Mouse (Mus musculus) hindbrain, postnatal 0 days (tissue): ENCODE results near the gene Sel1l. TPM values are rescaled to one million over a fixed set of nuclear protein-coding genes. Genes with fewer than 3 reads are reported as not detected.

ENCODE experiments used
- ATAC-seq: fragments of 200-750 bp; cut with Nextera tagmentation; 2 replicates; pipeline ENCODE4 v1.8.0; 2017; ENCODE audit warnings: mild to moderate bottlenecking, moderate TSS enrichment, moderate library complexity
- DNase-seq: peaks from one replicate; pipeline ENCODE4 v3.0.0-alpha.2; 2015; ENCODE audit warnings: low spot score
- H3K27ac ChIP-seq: fragments of 300-500 bp; sonication (generic); 2 replicates; pipeline ENCODE4 v1.5.1; 2014; ENCODE audit warnings: mild to moderate bottlenecking
- H3K27me3 ChIP-seq: fragments of 300-500 bp; sonication (generic); 2 replicates; pipeline ENCODE4 v1.6.1; 2014; ENCODE audit warnings: low read length, mixed read lengths; ENCODE audit not compliant: insufficient read depth
- H3K36me3 ChIP-seq: fragments of 300-500 bp; sonication (generic); 2 replicates; pipeline ENCODE4 v1.6.1; 2014; ENCODE audit warnings: low read length, mixed read lengths; ENCODE audit not compliant: insufficient read depth
- H3K4me1 ChIP-seq: fragments of 300-500 bp; sonication (generic); 2 replicates; pipeline ENCODE4 v1.6.1; 2014; ENCODE audit warnings: antibody characterized with exemption, low read length, mixed read lengths; ENCODE audit not compliant: insufficient read depth
- H3K4me2 ChIP-seq: fragments of 300-500 bp; sonication (generic); 2 replicates; pipeline ENCODE4 v1.6.1; 2014; ENCODE audit warnings: low read depth, mild to moderate bottlenecking, low read length, moderate library complexity, mixed read lengths
- H3K4me3 ChIP-seq: fragments of 300-500 bp; sonication (generic); 2 replicates; pipeline ENCODE4 v1.5.1; 2014; ENCODE audit warnings: low read length
- H3K9ac ChIP-seq: fragments of 300-500 bp; sonication (generic); replicated peaks from 2 replicates; pipeline ENCODE4 v1.6.1; 2014; ENCODE audit warnings: mild to moderate bottlenecking, low read length, moderate library complexity, mixed read lengths
- H3K9me3 ChIP-seq: fragments of 300-500 bp; sonication (generic); 2 replicates; pipeline ENCODE4 v1.6.1; 2016; ENCODE audit warnings: low read length, mixed read lengths
- CTCF ChIP-seq: IDR thresholded peaks from 2 replicates; pipeline ENCODE4 v1.5.1; 2016; ENCODE audit warnings: antibody characterized with exemption, control low read depth, low read depth
- WGBS: fragments of 180-500 bp; shearing (Covaris S2); extraction: QIAGEN DNeasy Blood & Tissue Kit; methylation state at CpG from one replicate; pipeline ENCODE4 v1.1.7; 2014; 5-methylcytosine and 5-hydroxymethylcytosine counted together
- polyA plus RNA-seq: library from polyadenylated mRNA; unstranded; fragments of >200 nt; fragmentation: Nextera tagmentation; extraction: Ambion mirVana; gene quantifications from 2 replicates; pipeline ENCODE4 v1.2.1, GENCODE M21; 2015
- total RNA-seq: library from RNA; depleted of rRNA; stranded (reverse); fragments of >200 nt; gene quantifications from 2 replicates; pipeline ENCODE4 v1.2.3, GENCODE M21; 2014

Sel1l gene
- total and polyA plus RNA-seq, 2 experiments from 2014 or later, result 53.6 to 88.7 TPM

DNA sequence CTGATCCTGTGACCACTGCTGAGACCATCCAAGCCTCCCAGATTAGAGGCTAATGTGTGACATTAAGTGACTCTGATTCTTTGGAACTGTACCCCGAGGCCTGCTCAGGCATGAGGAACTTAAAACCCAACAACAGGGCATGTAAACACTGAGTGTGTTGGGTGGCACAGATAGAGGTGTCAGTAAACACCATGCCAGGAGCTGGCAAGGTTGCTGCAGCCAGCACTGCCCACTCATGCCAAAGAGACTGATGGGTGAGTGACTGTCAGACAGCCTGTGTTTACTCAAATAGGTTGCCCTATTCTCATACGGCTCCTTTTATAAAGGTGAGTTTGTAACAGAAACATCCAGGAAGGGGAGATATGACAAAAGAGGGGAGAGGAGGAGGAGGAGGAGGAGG lies 80.1 kb downstream of the Sel1l start:
- Histone ChIP-seq H3K9ac (no peak overlapping the region), H3K27me3 (no peaks in the 10 kb centered on the region), H3K27ac (no peak overlapping the region), H3K36me3 (no peaks in the 10 kb centered on the region), H3K4me1 (peaks cover 13% of the 10 kb centered on the region), H3K4me2 (no peak overlapping the region), H3K9me3 (no peaks in the 10 kb centered on the region), H3K4me3 (no peak overlapping the region)
- 65% methylated on average over 2 of the region's 2 CpGs for WGBS
- DNase-seq, result no peak
- no peak for TF ChIP-seq CTCF
- no peak for ATAC-seq

DNA sequence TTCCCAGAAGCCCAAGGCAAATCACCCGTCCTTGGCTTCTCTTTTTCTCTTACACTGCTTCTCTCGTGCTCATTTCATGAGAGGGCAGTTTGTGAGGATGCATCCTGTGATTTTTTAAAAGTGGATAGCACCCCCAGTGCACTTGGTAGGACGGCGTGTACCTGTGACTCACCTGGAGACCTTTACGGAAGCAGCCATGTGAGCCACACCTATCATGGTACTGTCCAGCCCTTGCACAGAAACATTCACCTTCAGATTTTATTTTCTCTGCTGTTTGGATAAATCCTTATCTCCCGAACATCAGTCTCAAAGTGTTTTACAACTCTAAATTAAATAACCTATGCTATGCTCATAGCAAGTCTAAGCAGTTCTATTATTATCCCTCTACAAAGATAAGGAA lies 80.8 kb downstream of the Sel1l start:
- Histone ChIP-seq H3K4me3 (no peak overlapping the region), H3K27ac (no peak overlapping the region), H3K36me3 (no peaks in the 10 kb centered on the region), H3K4me1 (peaks cover 13% of the 10 kb centered on the region), H3K9ac (no peak overlapping the region), H3K9me3 (no peaks in the 10 kb centered on the region), H3K27me3 (no peaks in the 10 kb centered on the region), H3K4me2 (no peak overlapping the region)
- WGBS, result 94% methylated on average over 6 of the region's 6 CpGs
- TF ChIP-seq CTCF, result no peak
- no peak for DNase-seq
- ATAC-seq, result no peak

DNA sequence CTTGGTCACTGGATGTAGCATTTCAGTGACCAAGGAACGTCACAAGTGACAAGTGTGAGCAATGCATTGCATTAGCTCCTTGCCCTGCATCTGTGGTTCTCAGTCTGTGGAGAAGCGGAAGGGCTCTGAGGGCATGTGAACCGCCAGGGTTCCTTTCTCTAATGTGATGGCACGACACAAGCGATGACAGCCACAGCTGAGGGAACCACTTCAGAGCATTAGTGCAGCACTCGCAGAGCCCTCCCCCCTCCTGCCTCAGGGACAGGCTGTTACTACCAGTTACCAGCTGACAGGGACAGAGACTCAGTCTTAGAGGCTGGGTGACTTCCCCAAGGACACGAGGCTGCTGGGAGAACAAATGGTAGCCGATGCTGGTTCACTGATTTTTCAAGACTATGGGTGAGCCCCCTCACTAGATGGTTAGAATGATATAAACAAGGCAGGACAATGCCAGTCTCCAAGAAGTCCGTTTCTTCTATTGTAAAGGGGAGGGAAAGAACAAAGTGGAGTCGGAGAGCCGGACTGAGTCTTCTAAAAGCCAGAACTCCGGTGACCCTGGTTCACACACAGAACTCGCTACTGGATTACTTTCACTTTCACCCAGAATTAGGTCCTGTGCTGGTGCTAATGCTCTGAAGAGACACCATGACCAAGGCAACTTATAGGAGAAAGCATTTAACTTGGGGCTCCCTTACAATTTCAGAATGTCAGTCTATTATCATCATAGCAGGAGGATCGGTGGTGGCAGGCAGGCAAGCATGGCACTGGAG lies 82.4 kb downstream of the Sel1l start:
- no peaks in the 10 kb centered on the region for H3K36me3 ChIP-seq
- DNase-seq (peak; percentile 68), ATAC-seq (peak; percentile 91)
- peaks cover 13% of the 10 kb centered on the region for H3K4me1 ChIP-seq
- H3K27ac ChIP-seq, result 0 out of 2 replicates have a peak overlapping the region, but pooled peaks have one; percentile 32
- peak overlapping the region; percentile 15; the same call in 1 of the 2 replicates for H3K9ac ChIP-seq
- TF ChIP-seq CTCF, result no peak
- H3K4me2 ChIP-seq, result peak overlapping the region; percentile 42
- no peak overlapping the region for H3K4me3 ChIP-seq
- H3K9me3 ChIP-seq, result no peaks in the 10 kb centered on the region
- 21% methylated on average over 14 of the region's 14 CpGs for WGBS
- H3K27me3 ChIP-seq, result no peaks in the 10 kb centered on the region

DNA sequence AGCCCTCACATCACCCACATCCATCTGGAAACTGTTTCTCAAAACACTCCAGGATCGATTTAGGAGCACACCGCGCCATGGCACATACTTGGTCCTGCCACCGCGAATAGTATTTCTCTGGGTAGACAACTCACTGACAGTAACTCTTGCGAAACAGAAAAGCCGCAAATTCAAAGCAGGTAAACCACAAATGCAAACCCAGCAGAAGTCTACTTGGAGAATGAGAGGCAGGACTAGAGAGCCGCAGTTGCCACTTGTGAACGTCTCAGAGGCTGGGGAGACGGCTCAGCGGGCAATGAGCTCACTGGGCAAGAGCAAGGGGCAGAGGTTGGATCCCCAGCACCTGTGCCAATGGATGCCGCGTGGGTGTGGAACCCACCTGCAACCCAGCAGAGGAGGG lies 83.5 kb downstream of the Sel1l start:
- Histone ChIP-seq H3K36me3 (no peaks in the 10 kb centered on the region), H3K4me1 (peaks cover 13% of the 10 kb centered on the region), H3K27me3 (no peaks in the 10 kb centered on the region), H3K27ac (no peak overlapping the region), H3K9me3 (no peaks in the 10 kb centered on the region), H3K4me3 (no peak overlapping the region), H3K4me2 (no peak overlapping the region), H3K9ac (no peak overlapping the region)
- 64% methylated on average over 13 of the region's 13 CpGs for WGBS
- ATAC-seq, result no peak
- no peak for TF ChIP-seq CTCF
- no peak for DNase-seq

DNA sequence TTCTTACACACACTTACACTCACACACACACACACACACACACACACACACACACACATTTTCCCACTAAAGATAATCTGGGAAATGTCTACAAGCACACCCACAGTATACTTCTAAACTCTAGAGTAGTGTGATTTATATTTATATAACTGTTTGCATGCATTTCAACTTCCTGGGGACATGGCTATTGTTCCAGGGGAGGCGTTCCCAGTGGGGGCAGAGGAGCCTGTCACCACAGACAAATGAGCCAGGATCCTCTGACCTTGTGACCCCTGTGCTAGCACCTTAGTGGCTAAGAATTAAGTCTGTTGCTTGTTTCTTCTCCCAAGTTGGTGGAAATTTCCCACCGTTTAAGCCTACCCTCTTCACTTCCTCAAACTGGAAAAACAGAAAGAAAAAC lies 83.9 kb downstream of the Sel1l start:
- no peaks in the 10 kb centered on the region for H3K36me3 ChIP-seq
- no peak overlapping the region for H3K9ac ChIP-seq
- no peaks in the 10 kb centered on the region for H3K27me3 ChIP-seq
- no peak overlapping the region for H3K27ac ChIP-seq
- H3K4me3 ChIP-seq, result no peak overlapping the region
- WGBS, result 25% methylated on average over 2 of the region's 2 CpGs
- no peak for DNase-seq
- no peak for ATAC-seq
- no peak for TF ChIP-seq CTCF
- H3K4me1 ChIP-seq, result peaks cover 13% of the 10 kb centered on the region
- H3K4me2 ChIP-seq, result no peak overlapping the region
- no peaks in the 10 kb centered on the region for H3K9me3 ChIP-seq

DNA sequence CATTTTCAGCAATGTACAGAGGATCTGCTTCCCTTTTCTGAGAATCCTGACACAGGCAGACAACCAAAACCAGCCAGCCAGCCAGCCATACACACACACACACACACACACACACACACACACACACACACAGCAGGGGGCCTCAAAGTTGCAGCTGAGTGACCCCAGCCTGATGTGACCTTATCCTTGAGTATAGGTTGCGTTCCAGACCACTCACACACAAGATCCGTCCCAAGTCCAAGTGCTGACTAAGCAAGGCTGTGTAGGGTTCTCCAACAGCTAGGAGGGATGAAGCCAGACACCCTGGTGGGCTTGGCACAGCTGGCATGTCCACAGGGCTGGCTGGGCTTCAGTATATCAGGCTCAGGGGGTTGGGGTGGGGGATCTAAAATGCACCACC lies 84.5 kb downstream of the Sel1l start:
- Histone ChIP-seq H3K4me2 (no peak overlapping the region), H3K27me3 (no peaks in the 10 kb centered on the region), H3K4me3 (no peak overlapping the region), H3K9ac (no peak overlapping the region), H3K4me1 (peaks cover 13% of the 10 kb centered on the region), H3K27ac (no peak overlapping the region), H3K9me3 (no peaks in the 10 kb centered on the region), H3K36me3 (no peaks in the 10 kb centered on the region)
- TF ChIP-seq CTCF, result no peak
- ATAC-seq (no peak), DNase-seq (no peak)
- 54% methylated on average over 2 of the region's 2 CpGs for WGBS

DNA sequence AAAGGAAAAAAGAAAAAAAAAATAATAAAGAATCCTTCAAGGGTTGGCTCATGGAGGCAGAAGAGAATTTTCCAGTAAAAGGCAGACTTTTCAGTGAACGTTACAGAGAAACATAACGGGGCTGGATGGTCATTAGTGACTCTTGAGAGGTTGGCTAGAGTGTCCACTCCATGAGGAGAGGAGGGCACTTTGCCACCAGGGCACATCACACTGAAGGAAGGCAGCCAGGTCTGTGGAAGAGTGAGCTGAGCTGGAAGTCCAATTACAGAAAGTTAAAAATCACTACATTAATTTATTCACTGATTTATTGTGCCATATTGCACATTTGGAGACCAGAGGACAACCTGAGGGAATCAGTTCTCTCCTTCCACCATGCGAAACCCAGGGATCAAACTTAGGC lies 89.1 kb downstream of the Sel1l start:
- TF ChIP-seq CTCF, result no peak
- Histone ChIP-seq H3K27ac (no peak overlapping the region), H3K4me3 (no peak overlapping the region), H3K9ac (no peak overlapping the region), H3K36me3 (no peaks in the 10 kb centered on the region), H3K27me3 (no peaks in the 10 kb centered on the region), H3K4me2 (no peak overlapping the region), H3K4me1 (peaks cover 8% of the 10 kb centered on the region), H3K9me3 (no peaks in the 10 kb centered on the region)
- ATAC-seq (no peak), DNase-seq (no peak)
- 75% methylated on average over 3 of the region's 3 CpGs for WGBS
